Mouse (Mus musculus) MEL (cell line): ENCODE data around the gene Agap2.

Source experiments
- CTCF ChIP-seq, 3 experiments: IDR thresholded peaks in 2 of 3; conservative IDR thresholded peaks in 1 of 3; 2 replicates each; pipeline ENCODE4 v1.5.1; 2011 to 2012; ENCODE audit warnings: low read length in 3 of 3, low read depth in 2 of 3, mild to moderate bottlenecking in 2 of 3, improper control_type of control experiment in 1 of 3, inconsistent platforms in 1 of 3, mixed read lengths in 1 of 3, moderate library complexity in 1 of 3; ENCODE audit not compliant: control insufficient read depth in 1 of 3, insufficient read depth in 1 of 3, poor library complexity in 1 of 3, severe bottlenecking in 1 of 3
- GATA1 ChIP-seq: IDR thresholded peaks from 2 replicates; pipeline ENCODE4 v1.6.1; 2011; ENCODE audit warnings: low read depth, low read length, improper control_type of control experiment
- MYB ChIP-seq: IDR thresholded peaks from 2 replicates; pipeline ENCODE4 v1.6.1; 2011; ENCODE audit warnings: mild to moderate bottlenecking, low read depth, low read length, improper control_type of control experiment
- POLR2A ChIP-seq, 2 experiments: IDR thresholded peaks; 2 replicates each; pipeline ENCODE4 v1.6.1; 2011 to 2012; ENCODE audit warnings: low read length in 2 of 2, mild to moderate bottlenecking in 2 of 2, control low read depth in 1 of 2, improper control_type of control experiment in 1 of 2, low read depth in 1 of 2, moderate library complexity in 1 of 2; ENCODE audit not compliant: control insufficient read depth in 1 of 2, insufficient read depth in 1 of 2, poor library complexity in 1 of 2
- RAD21 ChIP-seq: IDR thresholded peaks from 2 replicates; pipeline ENCODE4 v1.6.1; 2011; ENCODE audit warnings: mild to moderate bottlenecking, low read depth, low read length, improper control_type of control experiment

DNA sequence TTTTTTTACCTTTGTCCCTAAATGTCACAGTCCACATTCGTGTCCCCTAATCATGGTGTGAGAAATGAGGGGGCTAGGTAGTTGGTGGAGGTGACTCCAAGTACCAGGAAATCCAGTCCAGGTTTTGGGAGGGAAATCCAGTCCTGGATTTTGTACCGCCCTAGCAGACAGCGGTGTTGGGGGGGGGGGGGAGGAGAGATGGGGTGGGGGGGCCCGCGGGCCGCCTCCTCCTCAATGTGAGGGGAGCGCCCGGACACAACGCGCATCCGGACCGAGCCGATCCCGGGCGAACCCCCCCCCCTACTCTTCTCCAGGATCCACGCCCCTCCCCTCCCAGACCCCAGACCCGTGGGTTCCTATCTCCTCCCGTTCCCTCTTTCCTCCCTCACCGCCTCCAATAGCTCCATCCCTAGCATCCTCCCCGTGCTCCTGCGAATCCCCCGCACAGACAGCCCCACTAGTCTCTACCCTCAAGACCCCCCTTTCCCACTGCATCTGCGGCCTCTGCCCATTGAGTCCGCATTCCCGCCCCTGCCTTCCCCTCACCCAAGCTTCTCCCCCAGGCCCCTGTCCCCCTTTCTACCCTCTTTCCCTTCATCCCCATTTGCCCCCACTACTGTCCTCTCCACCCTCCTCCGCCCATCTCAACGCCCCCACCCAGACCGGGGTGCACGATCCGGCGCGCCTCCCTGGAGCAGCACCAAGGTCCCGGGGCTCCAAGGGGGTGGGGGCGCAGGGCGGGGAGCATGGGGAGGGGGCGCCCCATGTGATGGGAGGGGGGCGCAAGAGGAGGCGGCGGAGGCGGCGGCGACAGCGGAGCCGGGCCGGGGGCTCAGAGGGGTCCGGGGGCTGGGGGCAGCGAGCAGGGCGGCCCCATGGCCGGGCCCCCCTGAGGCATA lies 3.8 kb downstream of the Agap2 start:
- no peak for TF ChIP-seq GATA1
- no peak for TF ChIP-seq POLR2A (IDR thresholded peaks at IDR 0.05; ENCODE audit: control insufficient read depth in 1 of 2, insufficient read depth in 1 of 2, low read depth in 1 of 2, low read length in 2 of 2, poor library complexity in 1 of 2)
- no peak for TF ChIP-seq CTCF (IDR thresholded peaks at IDR 0.05 in 2 of 3, conservative IDR thresholded peaks at IDR 0.05 in 1 of 3; ENCODE audit: control insufficient read depth in 1 of 3, insufficient read depth in 1 of 3, low read depth in 2 of 3, low read length in 3 of 3, poor library complexity in 1 of 3, severe bottlenecking in 1 of 3)
- TF ChIP-seq MYB: no peak
- TF ChIP-seq RAD21: no peak
